Mouse (Mus musculus) lung, adult 10 weeks (tissue): ENCODE data around the gene Syngr1. TPM values are rescaled to one million over a fixed set of nuclear protein-coding genes. Genes with fewer than 3 reads are reported as not detected.

ENCODE experiments used
- polyA plus RNA-seq: library from polyadenylated mRNA; stranded (reverse); fragments of 350-450 nt; fragmentation: Illumina TruSeq; extraction: RNeasy Lipid Tissue Mini Kit (QIAGEN cat#74804); gene quantifications from one replicate; pipeline ENCODE4 v1.2.3, GENCODE M21; 2014; ENCODE audit warnings: low read depth, low replicate concordance; ENCODE audit not compliant: insufficient read depth

Gene Syngr1
- polyA plus RNA-seq: 14.9 TPM

DNA sequence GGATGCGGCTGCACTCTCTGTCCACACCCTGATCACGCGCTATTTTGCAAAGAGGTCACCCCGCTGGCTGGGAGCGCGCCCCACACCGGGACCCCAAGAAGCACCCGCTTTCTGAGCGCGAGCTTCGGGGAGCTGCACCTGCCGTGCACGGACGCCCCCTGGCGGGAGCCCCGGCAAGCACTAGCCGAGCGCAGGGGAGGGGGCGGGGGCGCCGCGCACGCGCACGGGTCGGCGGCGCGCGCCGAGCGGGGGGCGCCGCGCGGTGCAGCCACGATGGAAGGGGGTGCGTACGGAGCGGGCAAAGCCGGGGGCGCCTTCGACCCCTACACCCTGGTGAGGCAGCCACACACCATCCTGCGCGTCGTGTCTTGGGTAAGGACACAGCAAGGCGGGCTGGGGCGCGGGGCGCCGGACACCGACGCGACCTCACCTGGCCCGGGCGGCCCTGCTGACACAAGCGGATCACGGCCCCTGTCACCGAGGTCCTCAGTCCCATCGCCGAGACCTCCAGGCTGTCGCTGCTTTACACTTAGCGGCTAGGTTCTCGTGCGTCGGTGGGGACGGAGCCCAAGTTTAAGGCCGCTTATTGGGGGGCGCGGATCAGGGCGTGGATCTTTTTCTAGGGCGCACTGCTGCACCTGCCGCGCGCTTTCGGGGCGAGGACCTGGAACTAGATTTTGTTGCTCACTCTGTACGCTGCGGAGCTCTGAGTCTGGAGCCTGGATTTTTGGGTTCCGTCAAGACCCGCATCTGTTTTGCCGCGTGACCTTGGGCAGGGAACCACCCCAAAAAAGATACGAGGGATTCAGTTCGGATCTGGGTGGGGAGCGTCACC lies at the start of gene Syngr1, which contains the start of gene Rpl3:
Gene Syngr1, plus strand, starts transcription at position 214 of the 835 bp plus-strand sequence.
Gene Rpl3, minus strand, starts transcription at position 748 of the 835 bp plus-strand sequence.

DNA sequence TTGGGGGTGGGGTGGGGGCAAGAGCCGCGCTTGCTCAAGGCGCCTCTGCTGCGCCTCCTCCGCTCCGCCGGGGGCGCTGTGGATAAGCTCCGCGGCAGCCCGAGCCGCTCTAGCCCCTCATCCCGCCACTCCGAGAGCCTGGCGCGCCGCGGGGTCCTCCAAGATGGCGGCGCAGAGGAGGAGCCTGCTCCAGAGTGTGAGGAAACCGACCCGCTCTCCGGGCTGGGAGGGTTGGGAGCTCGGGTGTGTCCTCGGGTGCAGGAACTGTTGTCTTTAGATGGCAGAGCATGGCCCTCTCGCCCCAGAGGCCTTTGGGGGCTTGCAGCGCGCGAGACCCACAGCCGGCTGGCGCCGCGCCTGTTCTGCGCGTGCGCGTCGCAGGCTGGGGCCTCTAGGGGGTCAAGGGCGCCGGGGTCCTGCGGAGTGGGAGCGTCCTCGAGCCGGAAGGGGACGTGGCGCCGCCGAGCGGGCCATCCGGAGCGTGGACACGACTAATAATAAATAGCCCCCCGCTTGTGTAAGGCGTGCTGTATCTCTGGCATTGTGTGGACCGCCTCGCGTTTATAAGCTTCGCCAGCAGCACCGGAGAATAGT lies 42.0 kb downstream of the Syngr1 start, which contains the start of gene Tab1:
Gene Tab1, plus strand, starts transcription at position 135 of the 594 bp plus-strand sequence.

Other genes starting within 250 kb of the Syngr1 start
- 31.3 TPM for gene Apobec3, start 199.7 kb upstream of the Syngr1 start, polyA plus RNA-seq
- gene Cbx7, start 120.2 kb upstream of the Syngr1 start, polyA plus RNA-seq: 34.4 TPM
- 42.9 TPM for gene Pdgfb, start 76.4 kb upstream of the Syngr1 start, polyA plus RNA-seq
- 907 TPM for gene Rpl3, start 534 bp downstream of the Syngr1 start, polyA plus RNA-seq
- gene Tab1, start 41.8 kb downstream of the Syngr1 start, polyA plus RNA-seq: 9.5 TPM
- gene Mgat3, start 82.4 kb downstream of the Syngr1 start, polyA plus RNA-seq: 12.2 TPM
- 7.0 TPM for gene Mief1, start 142.7 kb downstream of the Syngr1 start, polyA plus RNA-seq
- gene AC140267.1, start 144.5 kb downstream of the Syngr1 start, polyA plus RNA-seq: not detected
- gene Atf4, start 163.8 kb downstream of the Syngr1 start, polyA plus RNA-seq: 198 TPM
- gene Rps19bp1, start 173.0 kb downstream of the Syngr1 start, polyA plus RNA-seq: 27.9 TPM
- gene Cacna1i, start 195.9 kb downstream of the Syngr1 start, polyA plus RNA-seq: 0.62 TPM